Mouse (Mus musculus) stomach, embryonic 16.5 days (tissue): ENCODE data around the gene Dnah9. TPM values are rescaled to one million over a fixed set of nuclear protein-coding genes. Genes with fewer than 3 reads are reported as not detected.

Experiments used
- ATAC-seq: fragments of 200-750 bp; cut with Nextera tagmentation; 2 replicates; pipeline ENCODE4 v1.8.0; 2017; ENCODE audit warnings: moderate number of reproducible peaks, moderate TSS enrichment; ENCODE audit not compliant: insufficient read depth, low FRiP score
- H3K27ac ChIP-seq: fragments of 300-500 bp; sonication (generic); 2 replicates; pipeline ENCODE4 v1.5.1; 2014; ENCODE audit warnings: low read length
- H3K27me3 ChIP-seq: fragments of 300-500 bp; sonication (generic); 2 replicates; pipeline ENCODE4 v1.6.1; 2014; ENCODE audit warnings: low read length, control low read depth, mixed read lengths; ENCODE audit not compliant: control insufficient read depth, insufficient read depth
- H3K36me3 ChIP-seq: fragments of 300-500 bp; sonication (generic); 2 replicates; pipeline ENCODE4 v1.6.1; 2014; ENCODE audit warnings: low read length; ENCODE audit not compliant: control insufficient read depth, insufficient read depth
- H3K4me1 ChIP-seq: fragments of 300-500 bp; sonication (generic); 2 replicates; pipeline ENCODE4 v1.6.1; 2014; ENCODE audit warnings: low read length, control low read depth, mixed read lengths; ENCODE audit not compliant: control insufficient read depth, insufficient read depth
- H3K4me2 ChIP-seq: fragments of 300-500 bp; sonication (generic); 2 replicates; pipeline ENCODE4 v1.6.1; 2014; ENCODE audit warnings: low read depth, low read length, mixed read lengths
- H3K4me3 ChIP-seq: fragments of 300-500 bp; sonication (generic); replicated peaks from 2 replicates; pipeline ENCODE4 v1.5.1; 2014; ENCODE audit warnings: mild to moderate bottlenecking, low read length
- H3K9ac ChIP-seq: fragments of 300-500 bp; sonication (generic); 2 replicates; pipeline ENCODE4 v1.6.1; 2014; ENCODE audit warnings: low read length
- H3K9me3 ChIP-seq: fragments of 300-500 bp; sonication (generic); replicated peaks from 2 replicates; pipeline ENCODE4 v1.6.1; 2016; ENCODE audit warnings: low read length, control low read depth; ENCODE audit not compliant: control insufficient read depth
- WGBS: fragments of 180-500 bp; shearing (Covaris S2); extraction: QIAGEN DNeasy Blood & Tissue Kit; methylation state at CpG from one replicate; pipeline ENCODE4 v1.1.7; 2014; 5-methylcytosine and 5-hydroxymethylcytosine counted together
- polyA plus RNA-seq: library from polyadenylated mRNA; unstranded; fragments of >200 nt; fragmentation: Nextera tagmentation; extraction: Ambion mirVana; gene quantifications from 2 replicates; pipeline ENCODE4 v1.2.1, GENCODE M21; 2015

The Dnah9 gene
- polyA plus RNA-seq, 1 experiment from 2014 or later, result 0.43 TPM

GRCm38 (mm10) chr11:66122017-66122416 lies 46.3 kb downstream of the Dnah9 start:
- no peak overlapping the region for H3K4me2 ChIP-seq
- H3K27me3 ChIP-seq, result no peaks in the 10 kb centered on the region
- no peaks in the 10 kb centered on the region for H3K4me1 ChIP-seq
- H3K9ac ChIP-seq, result no peak overlapping the region
- H3K27ac ChIP-seq, result no peak overlapping the region
- ATAC-seq, result no peak
- no peak overlapping the region for H3K4me3 ChIP-seq
- no peaks in the 10 kb centered on the region for H3K36me3 ChIP-seq
- 24% methylated on average over 3 of the region's 3 CpGs for WGBS
- H3K9me3 ChIP-seq, result no peaks in the 10 kb centered on the region

GRCm38 (mm10) chr11:66083663-66084254 lies 84.6 kb downstream of the Dnah9 start:
- no peaks in the 10 kb centered on the region for H3K36me3 ChIP-seq
- ATAC-seq, result no peak
- H3K27ac ChIP-seq, result no peak overlapping the region
- no peaks in the 10 kb centered on the region for H3K9me3 ChIP-seq
- H3K9ac ChIP-seq, result no peak overlapping the region
- no peaks in the 10 kb centered on the region for H3K4me1 ChIP-seq
- H3K27me3 ChIP-seq, result no peaks in the 10 kb centered on the region
- no peak overlapping the region for H3K4me2 ChIP-seq
- H3K4me3 ChIP-seq, result no peak overlapping the region
- 80% methylated on average over 7 of the region's 7 CpGs for WGBS

- Histone ChIP-seq H3K27ac (no peak overlapping the region), H3K9ac (no peak overlapping the region)
- 76% methylated on average over 5 of the region's 5 CpGs for WGBS
These were observed 95.4 kb downstream of the Dnah9 start for GRCm38 (mm10) chr11:66072921-66073320.

GRCm38 (mm10) chr11:66058956-66059355 lies 109.4 kb downstream of the Dnah9 start:
- Histone ChIP-seq H3K36me3 (no peaks in the 10 kb centered on the region), H3K4me3 (no peak overlapping the region), H3K9me3 (no peaks in the 10 kb centered on the region), H3K27ac (no peak overlapping the region), H3K27me3 (no peaks in the 10 kb centered on the region), H3K4me1 (no peaks in the 10 kb centered on the region), H3K9ac (no peak overlapping the region), H3K4me2 (no peak overlapping the region)
- ATAC-seq, result no peak
- 58% methylated on average over 3 of the region's 3 CpGs for WGBS

More at GRCm38 (mm10) chr11:66072921-66073320, 95.4 kb downstream of the Dnah9 start:
- Histone ChIP-seq H3K4me3 (no peak overlapping the region), H3K4me2 (no peak overlapping the region), H3K27me3 (no peaks in the 10 kb centered on the region), H3K9me3 (no peaks in the 10 kb centered on the region), H3K36me3 (no peaks in the 10 kb centered on the region), H3K4me1 (no peaks in the 10 kb centered on the region)
- ATAC-seq, result no peak

- Histone ChIP-seq H3K4me1 (peaks cover 7% of the 10 kb centered on the region; the same call in 1 of the 2 replicates), H3K9me3 (no peaks in the 10 kb centered on the region), H3K27me3 (no peaks in the 10 kb centered on the region), H3K36me3 (no peaks in the 10 kb centered on the region), H3K27ac (no peak overlapping the region), H3K4me2 (no peak overlapping the region), H3K9ac (no peak overlapping the region), H3K4me3 (no peak overlapping the region)
- ATAC-seq, result no peak
- whole genome bisulfite sequencing, result 78% methylated on average over 3 of the region's 3 CpGs
These were observed 117.1 kb downstream of the Dnah9 start for GRCm38 (mm10) chr11:66051294-66051693.

GRCm38 (mm10) chr11:66049146-66049545 lies 119.2 kb downstream of the Dnah9 start:
- H3K4me3 ChIP-seq, result no peak overlapping the region
- ATAC-seq, result no peak
- no peak overlapping the region for H3K9ac ChIP-seq
- WGBS, result 68% methylated on average over 4 of the region's 4 CpGs
- H3K27me3 ChIP-seq, result no peaks in the 10 kb centered on the region
- no peaks in the 10 kb centered on the region for H3K36me3 ChIP-seq
- H3K4me1 ChIP-seq, result peaks cover 7% of the 10 kb centered on the region; the same call in 1 of the 2 replicates
- no peaks in the 10 kb centered on the region for H3K9me3 ChIP-seq
- H3K4me2 ChIP-seq, result no peak overlapping the region
- H3K27ac ChIP-seq, result no peak overlapping the region

GRCm38 (mm10) chr11:66046594-66047193 lies 121.7 kb downstream of the Dnah9 start:
- Histone ChIP-seq H3K4me2 (no peak overlapping the region), H3K27ac (no peak overlapping the region), H3K36me3 (no peaks in the 10 kb centered on the region), H3K4me1 (peaks cover 7% of the 10 kb centered on the region; the same call in 1 of the 2 replicates), H3K9me3 (no peaks in the 10 kb centered on the region), H3K9ac (no peak overlapping the region), H3K4me3 (no peak overlapping the region), H3K27me3 (no peaks in the 10 kb centered on the region)
- 46% methylated on average over 4 of the region's 4 CpGs for WGBS
- peak; percentile 60; the same call in 1 of the 2 replicates for ATAC-seq

- 34% methylated on average over 6 of the region's 6 CpGs for WGBS
- H3K27ac ChIP-seq, result no peak overlapping the region
- no peak overlapping the region for H3K4me2 ChIP-seq
These were observed 124.7 kb downstream of the Dnah9 start for GRCm38 (mm10) chr11:66043635-66044034.

GRCm38 (mm10) chr11:66042531-66042930 lies 125.8 kb downstream of the Dnah9 start:
- H3K9ac ChIP-seq, result no peak overlapping the region
- no peaks in the 10 kb centered on the region for H3K36me3 ChIP-seq
- ATAC-seq, result no peak
- no peak overlapping the region for H3K27ac ChIP-seq
- H3K4me2 ChIP-seq, result no peak overlapping the region
- H3K4me1 ChIP-seq, result peaks cover 7% of the 10 kb centered on the region; the same call in 1 of the 2 replicates
- no peaks in the 10 kb centered on the region for H3K27me3 ChIP-seq
- H3K9me3 ChIP-seq, result no peaks in the 10 kb centered on the region
- no peak overlapping the region for H3K4me3 ChIP-seq
- WGBS, result 64% methylated on average over 2 of the region's 2 CpGs

More at GRCm38 (mm10) chr11:66043635-66044034, 124.7 kb downstream of the Dnah9 start:
- no peaks in the 10 kb centered on the region for H3K36me3 ChIP-seq
- no peak overlapping the region for H3K4me3 ChIP-seq
- no peak for ATAC-seq
- no peaks in the 10 kb centered on the region for H3K9me3 ChIP-seq
- H3K9ac ChIP-seq, result no peak overlapping the region
- peaks cover 7% of the 10 kb centered on the region; the same call in 1 of the 2 replicates for H3K4me1 ChIP-seq
- H3K27me3 ChIP-seq, result no peaks in the 10 kb centered on the region
